Mouse (Mus musculus): ENCODE results near the gene Pfkfb4. TPM values are rescaled to one million over a fixed set of nuclear protein-coding genes. Genes with fewer than 3 reads are reported as not detected.
A peak's percentile ranks its signal among the peaks of the same experiment; 100 is the strongest.

The Pfkfb4 gene
- polyA plus RNA-seq (2014; fragmentation: Nextera tagmentation; extraction: Ambion mirVana): 7.4 TPM in 2 replicates

- H3K9ac ChIP-seq (ENCODE audit: low read depth, low read length): peak within 1 kb of the TSS; percentile 75
- ATAC-seq (ENCODE audit: low read depth) (peak; percentile 97), DNase-seq (ENCODE audit: low spot score) (peak; percentile 100)
- H3K36me3 ChIP-seq (ENCODE audit: control insufficient read depth, insufficient read depth, low read length): no peaks in the 10 kb centered on the region
- 1% methylated on average over 30 of the region's 31 CpGs for WGBS
- H3K27ac ChIP-seq (replicated peaks; ENCODE audit: low read depth, low read length): peak within 1 kb of the TSS; percentile 93
- no peaks in the 10 kb centered on the region for H3K27me3 ChIP-seq (replicated peaks; ENCODE audit: control insufficient read depth, insufficient read depth, low read length)
- H3K4me3 ChIP-seq (ENCODE audit: low read depth, low read length): peak within 1 kb of the TSS; percentile 63
- H3K9me3 ChIP-seq (ENCODE audit: control insufficient read depth, low read length): no peaks in the 10 kb centered on the region
- peaks cover 23% of the 10 kb centered on the region for H3K4me1 ChIP-seq (ENCODE audit: control insufficient read depth, insufficient read depth, low read length)
- peak within 1 kb of the TSS; percentile 89 for H3K4me2 ChIP-seq (ENCODE audit: low read depth, low read length)
These were observed at the start of gene Pfkfb4 for GRCm38 (mm10) chr9:108991428-108992084. TSS of gene Pfkfb4 (plus strand) at chr9:108991778.

GRCm38 (mm10) chr9:108945111-108945510 is 46.5 kb upstream of the Pfkfb4 start:
- Histone ChIP-seq H3K4me3 (ENCODE audit: low read depth, low read length) (no peak overlapping the region), H3K9ac (ENCODE audit: low read depth, low read length) (no peak overlapping the region), H3K9me3 (ENCODE audit: control insufficient read depth, low read length) (no peaks in the 10 kb centered on the region), H3K27me3 (replicated peaks; ENCODE audit: control insufficient read depth, insufficient read depth, low read length) (no peaks in the 10 kb centered on the region), H3K27ac (replicated peaks; ENCODE audit: low read depth, low read length) (no peak overlapping the region), H3K4me1 (ENCODE audit: control insufficient read depth, insufficient read depth, low read length) (peaks cover 23% of the 10 kb centered on the region), H3K4me2 (ENCODE audit: low read depth, low read length) (no peak overlapping the region), H3K36me3 (ENCODE audit: control insufficient read depth, insufficient read depth, low read length) (peaks cover 93% of the 10 kb centered on the region)
- DNase-seq (ENCODE audit: low spot score) (no peak), ATAC-seq (ENCODE audit: low read depth) (no peak)
- 84% methylated on average over 9 of the region's 9 CpGs for WGBS

- WGBS: 83% methylated on average over 5 of the region's 5 CpGs
- DNase-seq (ENCODE audit: low spot score) (no peak), ATAC-seq (ENCODE audit: low read depth) (no peak)
- H3K27ac ChIP-seq (replicated peaks; ENCODE audit: low read depth, low read length): no peak overlapping the region
- H3K4me2 ChIP-seq (ENCODE audit: low read depth, low read length): no peak overlapping the region
- no peak overlapping the region for H3K9ac ChIP-seq (ENCODE audit: low read depth, low read length)
- H3K4me3 ChIP-seq (ENCODE audit: low read depth, low read length): no peak overlapping the region
- no peaks in the 10 kb centered on the region for H3K27me3 ChIP-seq (replicated peaks; ENCODE audit: control insufficient read depth, insufficient read depth, low read length)
- no peaks in the 10 kb centered on the region for H3K9me3 ChIP-seq (ENCODE audit: control insufficient read depth, low read length)
- H3K4me1 ChIP-seq (ENCODE audit: control insufficient read depth, insufficient read depth, low read length): peaks cover 26% of the 10 kb centered on the region
- H3K36me3 ChIP-seq (ENCODE audit: control insufficient read depth, insufficient read depth, low read length): peaks cover 93% of the 10 kb centered on the region
These were observed 46.0 kb upstream of the Pfkfb4 start for GRCm38 (mm10) chr9:108945608-108946007.

GRCm38 (mm10) chr9:108949231-108949966 is 42.2 kb upstream of the Pfkfb4 start:
- Histone ChIP-seq H3K36me3 (ENCODE audit: control insufficient read depth, insufficient read depth, low read length) (peaks cover 60% of the 10 kb centered on the region), H3K4me1 (ENCODE audit: control insufficient read depth, insufficient read depth, low read length) (peaks cover 34% of the 10 kb centered on the region), H3K27ac (replicated peaks; ENCODE audit: low read depth, low read length) (peak overlapping the region; percentile 94), H3K9ac (ENCODE audit: low read depth, low read length) (no peak overlapping the region; the same call in 1 of the 2 replicates), H3K27me3 (replicated peaks; ENCODE audit: control insufficient read depth, insufficient read depth, low read length) (peaks cover 2% of the 10 kb centered on the region; the same call in 1 of the 2 replicates), H3K4me3 (ENCODE audit: low read depth, low read length) (no peak overlapping the region), H3K9me3 (ENCODE audit: control insufficient read depth, low read length) (no peaks in the 10 kb centered on the region), H3K4me2 (ENCODE audit: low read depth, low read length) (peak overlapping the region; percentile 20; the same call in 1 of the 2 replicates)
- WGBS: 26% methylated on average over 12 of the region's 13 CpGs
- DNase-seq (ENCODE audit: low spot score): peak; percentile 90
- peak; percentile 90 for ATAC-seq (ENCODE audit: low read depth)

GRCm38 (mm10) chr9:108949967-108950728 is 41.4 kb upstream of the Pfkfb4 start:
- WGBS: 70% methylated on average over 9 of the region's 9 CpGs
- peaks cover 53% of the 10 kb centered on the region for H3K36me3 ChIP-seq (ENCODE audit: control insufficient read depth, insufficient read depth, low read length)
- peak overlapping the region; percentile 30; the same call in 1 of the 2 replicates for H3K9ac ChIP-seq (ENCODE audit: low read depth, low read length)
- ATAC-seq (ENCODE audit: low read depth) (no peak; the same call in 1 of the 2 replicates), DNase-seq (ENCODE audit: low spot score) (no peak)
- peaks cover 34% of the 10 kb centered on the region for H3K4me1 ChIP-seq (ENCODE audit: control insufficient read depth, insufficient read depth, low read length)
- no peak overlapping the region for H3K4me2 ChIP-seq (ENCODE audit: low read depth, low read length)
- no peak overlapping the region for H3K4me3 ChIP-seq (ENCODE audit: low read depth, low read length)
- no peaks in the 10 kb centered on the region for H3K9me3 ChIP-seq (ENCODE audit: control insufficient read depth, low read length)
- H3K27ac ChIP-seq (replicated peaks; ENCODE audit: low read depth, low read length): peak overlapping the region; percentile 94
- H3K27me3 ChIP-seq (replicated peaks; ENCODE audit: control insufficient read depth, insufficient read depth, low read length): peaks cover 4% of the 10 kb centered on the region; the same call in 1 of the 2 replicates

- H3K4me3 ChIP-seq (ENCODE audit: low read depth, low read length): peak within 1 kb of the TSS; percentile 36
- ATAC-seq (ENCODE audit: low read depth): no peak
- peaks cover 22% of the 10 kb centered on the region for H3K36me3 ChIP-seq (ENCODE audit: control insufficient read depth, insufficient read depth, low read length)
- 12% methylated on average over 14 of the region's 15 CpGs for WGBS
- peak within 1 kb of the TSS; percentile 55 for H3K9ac ChIP-seq (ENCODE audit: low read depth, low read length)
- peak within 1 kb of the TSS; percentile 50 for H3K4me2 ChIP-seq (ENCODE audit: low read depth, low read length)
- H3K9me3 ChIP-seq (ENCODE audit: control insufficient read depth, low read length): no peaks in the 10 kb centered on the region
- H3K27ac ChIP-seq (replicated peaks; ENCODE audit: low read depth, low read length): no peak within 1 kb of the TSS; the same call in 1 of the 2 replicates
- no peak for DNase-seq (ENCODE audit: low spot score)
- H3K4me1 ChIP-seq (ENCODE audit: control insufficient read depth, insufficient read depth, low read length): peaks cover 31% of the 10 kb centered on the region
- peaks cover 4% of the 10 kb centered on the region; the same call in 1 of the 2 replicates for H3K27me3 ChIP-seq (replicated peaks; ENCODE audit: control insufficient read depth, insufficient read depth, low read length)
These were observed 38.4 kb upstream of the Pfkfb4 start, which contains the start of gene Col7a1 for GRCm38 (mm10) chr9:108953081-108953636. TSS of gene Col7a1 (plus strand) at chr9:108953586.

GRCm38 (mm10) chr9:108955241-108955640 is 36.3 kb upstream of the Pfkfb4 start:
- WGBS: 85% methylated on average over 11 of the region's 11 CpGs
- Histone ChIP-seq H3K4me3 (ENCODE audit: low read depth, low read length) (no peak overlapping the region), H3K4me2 (ENCODE audit: low read depth, low read length) (no peak overlapping the region), H3K27me3 (replicated peaks; ENCODE audit: control insufficient read depth, insufficient read depth, low read length) (peaks cover 4% of the 10 kb centered on the region; the same call in 1 of the 2 replicates), H3K9me3 (ENCODE audit: control insufficient read depth, low read length) (no peaks in the 10 kb centered on the region), H3K9ac (ENCODE audit: low read depth, low read length) (no peak overlapping the region), H3K36me3 (ENCODE audit: control insufficient read depth, insufficient read depth, low read length) (peaks cover 3% of the 10 kb centered on the region; the same call in 1 of the 2 replicates), H3K27ac (replicated peaks; ENCODE audit: low read depth, low read length) (no peak overlapping the region), H3K4me1 (ENCODE audit: control insufficient read depth, insufficient read depth, low read length) (peaks cover 10% of the 10 kb centered on the region)
- no peak for ATAC-seq (ENCODE audit: low read depth)
- DNase-seq (ENCODE audit: low spot score): no peak

GRCm38 (mm10) chr9:108955846-108956245 is 35.7 kb upstream of the Pfkfb4 start:
- 90% methylated on average over 9 of the region's 11 CpGs for WGBS
- Histone ChIP-seq H3K4me2 (ENCODE audit: low read depth, low read length) (no peak overlapping the region), H3K27ac (replicated peaks; ENCODE audit: low read depth, low read length) (no peak overlapping the region), H3K4me1 (ENCODE audit: control insufficient read depth, insufficient read depth, low read length) (peaks cover 8% of the 10 kb centered on the region; the same call in 1 of the 2 replicates), H3K9ac (ENCODE audit: low read depth, low read length) (no peak overlapping the region), H3K36me3 (ENCODE audit: control insufficient read depth, insufficient read depth, low read length) (no peaks in the 10 kb centered on the region), H3K27me3 (replicated peaks; ENCODE audit: control insufficient read depth, insufficient read depth, low read length) (peaks cover 4% of the 10 kb centered on the region; the same call in 1 of the 2 replicates), H3K9me3 (ENCODE audit: control insufficient read depth, low read length) (no peaks in the 10 kb centered on the region), H3K4me3 (ENCODE audit: low read depth, low read length) (no peak overlapping the region)
- ATAC-seq (ENCODE audit: low read depth): no peak
- no peak for DNase-seq (ENCODE audit: low spot score)
